Mouse (Mus musculus) CD4-positive naive resting alpha-beta T cell, adult 57 days (primary cell): Measurements from ENCODE around the gene Mageb18. TPM values are rescaled to one million over a fixed set of nuclear protein-coding genes. Genes with fewer than 3 reads are reported as not detected.

Experiments
- total RNA-seq: library from RNA; stranded (reverse); gene quantifications from one replicate; pipeline ENCODE4 v1.2.4, GENCODE M21; 2023

Gene Mageb18
- not detected for total RNA-seq

DNA sequence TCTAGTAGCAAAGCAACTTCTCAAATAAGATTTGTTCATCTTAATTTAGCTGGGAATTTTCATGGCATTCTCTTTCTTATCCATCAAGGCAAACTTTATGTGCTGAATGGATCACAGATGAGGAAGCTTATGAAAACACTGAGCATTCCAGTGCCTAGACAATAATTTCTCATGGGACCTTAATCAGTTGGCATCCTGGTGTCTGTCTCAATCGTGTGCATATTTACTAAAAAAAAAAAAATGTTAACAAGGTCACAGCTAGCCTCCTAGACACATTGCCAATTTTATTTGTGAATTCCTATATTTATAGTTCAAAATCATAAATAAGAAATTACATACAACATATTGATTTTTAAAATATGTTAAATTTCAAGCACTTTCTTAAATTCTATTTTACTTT, at the start of gene Mageb18:
TSS of gene Mageb18 (minus strand) at position 101 of the 400 bp plus-strand sequence.

DNA sequence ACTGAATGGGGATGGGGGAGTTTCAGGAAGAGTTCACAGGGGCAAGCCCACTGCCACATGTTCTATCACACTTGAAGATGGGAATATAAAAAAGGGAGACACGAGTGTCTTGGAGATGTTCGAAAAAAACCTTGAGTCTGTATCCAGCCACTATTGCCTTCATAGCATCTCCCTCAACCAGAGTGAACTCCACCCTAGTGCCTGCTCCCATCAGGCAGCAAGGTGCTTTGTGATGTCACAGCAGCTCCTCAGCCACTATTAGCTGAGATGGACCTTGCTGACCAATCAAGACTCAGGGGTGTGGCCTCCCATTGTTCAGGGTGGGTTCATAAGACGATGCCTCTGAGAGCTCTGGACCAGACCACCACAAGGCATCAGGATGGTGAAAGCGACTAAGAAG, 109.7 kb downstream of the Mageb18 start, which contains the start of gene Gm5941:
TSS of gene Gm5941 (plus strand) at position 301 of the 400 bp plus-strand sequence.

Other genes with a start within 250 kb of the Mageb18 start
- gene Gm5941, start 109.6 kb downstream of the Mageb18 start, total RNA-seq = not detected